8 mouse cellular contexts compared by ENCODE assay signal in the genomic region with DNA sequence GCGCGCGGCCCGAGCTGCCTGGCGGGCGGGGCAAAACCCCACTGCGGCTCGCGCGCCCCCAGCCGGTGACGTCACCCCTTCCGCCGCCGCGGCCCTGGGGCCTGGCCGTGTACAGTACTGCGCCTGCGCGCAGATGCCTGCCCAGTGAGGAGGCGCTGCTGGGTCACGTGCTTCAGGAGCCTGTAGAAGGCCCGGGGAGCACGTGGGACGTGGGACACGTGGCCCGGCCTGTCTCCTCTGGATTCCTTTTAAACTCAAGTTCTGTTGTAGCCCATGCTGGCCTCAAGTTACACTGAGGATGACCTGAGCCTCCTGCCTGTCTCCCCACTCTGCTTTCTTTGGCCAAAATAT. TPM values are rescaled to one million over a fixed set of nuclear protein-coding genes. Genes with fewer than 3 reads are reported as not detected.
DNase-seq lines count a peak whose midpoint lies in the region; ATAC-seq lines count a peak whose summit lies in the region.

A gene (minus strand): TSS at position 82 of the 351 bp plus-strand sequence.

- peaks cover 5% of the 10 kb centered on the region for H3K27me3 ChIP-seq in hindbrain, embryonic 11.5 days (ENCODE audit: control insufficient read depth, insufficient read depth, low read length)
- peaks cover 32% of the 10 kb centered on the region for H3K27me3 ChIP-seq in lung, embryonic 16.5 days (ENCODE audit: control insufficient read depth, insufficient read depth, low read depth, low read length)

- no peaks in the 10 kb centered on the region for H3K9me3 ChIP-seq in hindbrain, embryonic 11.5 days (ENCODE audit: control insufficient read depth, low read length)
- H3K9me3 ChIP-seq in lung, embryonic 16.5 days (ENCODE audit: control insufficient read depth, low read length), result peaks cover 3% of the 10 kb centered on the region; the same call in 1 of the 2 replicates

- H3K4me1 ChIP-seq in hindbrain, embryonic 11.5 days (replicated peaks; ENCODE audit: control insufficient read depth, insufficient read depth, low read length), result peaks cover 23% of the 10 kb centered on the region
- H3K4me1 ChIP-seq in lung, embryonic 16.5 days (replicated peaks; ENCODE audit: control insufficient read depth, insufficient read depth, low read length), result peaks cover 44% of the 10 kb centered on the region

- peak within 1 kb of the TSS; percentile 84 for H3K4me3 ChIP-seq in hindbrain, embryonic 11.5 days (ENCODE audit: low read depth, low read length)
- H3K4me3 ChIP-seq in lung, embryonic 16.5 days (ENCODE audit: low read length), result peak within 1 kb of the TSS; percentile 77

- peak; percentile 87 for DNase-seq in MEL-GATA-1-ER (ENCODE audit: extremely low read depth, low read depth)
- peak; percentile 97 for DNase-seq in cerebellum, adult 8-10 months
- DNase-seq in frontal cortex, postnatal 10 days (ENCODE audit: low spot score in 2 of 2), result peak; percentile 98
- DNase-seq in hindbrain, embryonic 11.5 days (ENCODE audit: low spot score), result peak; percentile 98
- peak; percentile 99 for DNase-seq in layer of hippocampus, adult 9-11 months
- peak; percentile 86 for DNase-seq in ovary, postnatal 10 days (ENCODE audit: low spot score)
- peak; percentile 94 for DNase-seq in thymus, postnatal 0 days (ENCODE audit: low spot score)

- H3K4me2 ChIP-seq in hindbrain, embryonic 11.5 days (replicated peaks; ENCODE audit: low read depth, low read length), result peak within 1 kb of the TSS; percentile 96
- H3K4me2 ChIP-seq in lung, embryonic 16.5 days (ENCODE audit: low read depth, low read length), result peak within 1 kb of the TSS; percentile 99

- WGBS in hindbrain, embryonic 11.5 days, result 2% methylated on average over 14 of the region's 27 CpGs
- WGBS in lung, embryonic 16.5 days, result under 1% methylated on average over 27 of the region's 27 CpGs

- peak; percentile 84 for ATAC-seq in hindbrain, embryonic 11.5 days (ENCODE audit: low FRiP score)
- peak; percentile 84 for ATAC-seq in lung, embryonic 16.5 days (ENCODE audit: low read depth)

- no peaks in the 10 kb centered on the region for H3K36me3 ChIP-seq in hindbrain, embryonic 11.5 days (ENCODE audit: control insufficient read depth, insufficient read depth, low read length)
- no peaks in the 10 kb centered on the region for H3K36me3 ChIP-seq in lung, embryonic 16.5 days (ENCODE audit: control insufficient read depth, insufficient read depth, low read length)

- H3K27ac ChIP-seq in hindbrain, embryonic 11.5 days (ENCODE audit: low read depth, low read length), result peak within 1 kb of the TSS; percentile 94
- H3K27ac ChIP-seq in lung, embryonic 16.5 days (ENCODE audit: low read length), result peak within 1 kb of the TSS; percentile 26

- peak within 1 kb of the TSS; percentile 87 for H3K9ac ChIP-seq in hindbrain, embryonic 11.5 days (ENCODE audit: low read depth, low read length)
- H3K9ac ChIP-seq in lung, embryonic 16.5 days (ENCODE audit: low read length), result peak within 1 kb of the TSS; percentile 75

RNA-seq across cellular contexts. Expression of the gene that starts here (rescaled TPM):
- polyA plus RNA-seq in hindbrain, embryonic 11.5 days (2014; fragmentation: Nextera tagmentation; extraction: Ambion mirVana), result 142 and 156 TPM in 2 replicates
- 59.1 and 59.9 TPM in 2 replicates for polyA plus RNA-seq in lung, embryonic 16.5 days (2015; fragmentation: Nextera tagmentation; extraction: Ambion mirVana)
- 24.2 and 29.9 TPM in 2 replicates for polyA plus RNA-seq in thymus, postnatal 0 days (2015; fragmentation: Nextera tagmentation; extraction: Ambion mirVana)

Comparison
In these comparisons a context has a peak if more than half of its experiments do, and no peak if none do; other contexts are left out.
1. Peak in every context shown above with its lines: DNase-seq, ATAC-seq, H3K4me3 ChIP-seq and H3K27ac ChIP-seq.